Mouse (Mus musculus) forebrain, embryonic 12.5 days (tissue): ENCODE measurements around the gene Cenpp. TPM values are rescaled to one million over a fixed set of nuclear protein-coding genes. Genes with fewer than 3 reads are reported as not detected.

Source experiments
- ATAC-seq: fragments of 200-750 bp; cut with Nextera tagmentation; 2 replicates; pipeline ENCODE4 v1.8.0; 2017; ENCODE audit warnings: moderate TSS enrichment; ENCODE audit not compliant: low FRiP score
- H3K27ac ChIP-seq: fragments of 300-500 bp; sonication (generic); 2 replicates; pipeline ENCODE4 v1.5.1; 2016; ENCODE audit warnings: mild to moderate bottlenecking
- H3K27me3 ChIP-seq: fragments of 300-500 bp; sonication (generic); 2 replicates; pipeline ENCODE4 v1.6.1; 2016; ENCODE audit warnings: mild to moderate bottlenecking
- H3K36me3 ChIP-seq: fragments of 300-500 bp; sonication (generic); replicated peaks from 2 replicates; pipeline ENCODE4 v1.6.1; 2016; ENCODE audit warnings: mild to moderate bottlenecking
- H3K4me1 ChIP-seq: fragments of 300-500 bp; sonication (generic); 2 replicates; pipeline ENCODE4 v1.6.1; 2016
- H3K4me2 ChIP-seq: fragments of 300-500 bp; sonication (generic); 2 replicates; pipeline ENCODE4 v1.6.1; 2016; ENCODE audit warnings: mild to moderate bottlenecking, moderate library complexity
- H3K4me3 ChIP-seq: fragments of 300-500 bp; sonication (generic); replicated peaks from 2 replicates; pipeline ENCODE4 v1.5.1; 2016; ENCODE audit warnings: mild to moderate bottlenecking
- H3K9ac ChIP-seq: fragments of 300-500 bp; sonication (generic); 2 replicates; pipeline ENCODE4 v1.6.1; 2016; ENCODE audit warnings: mild to moderate bottlenecking
- H3K9me3 ChIP-seq: fragments of 300-500 bp; sonication (generic); 2 replicates; pipeline ENCODE4 v1.6.1; 2016
- WGBS: fragments of 180-500 bp; shearing (Covaris S2); methylation state at CpG from one replicate; pipeline ENCODE4 v1.1.7; 2016; 5-methylcytosine and 5-hydroxymethylcytosine counted together
- polyA plus RNA-seq: library from polyadenylated mRNA; unstranded; fragments of >200 nt; fragmentation: Nextera tagmentation; extraction: Ambion mirVana; gene quantifications from 2 replicates; pipeline ENCODE4 v1.2.1, GENCODE M21; 2016

Gene Cenpp
- polyA plus RNA-seq, 1 experiment from 2014 or later, result 30.7 TPM

DNA sequence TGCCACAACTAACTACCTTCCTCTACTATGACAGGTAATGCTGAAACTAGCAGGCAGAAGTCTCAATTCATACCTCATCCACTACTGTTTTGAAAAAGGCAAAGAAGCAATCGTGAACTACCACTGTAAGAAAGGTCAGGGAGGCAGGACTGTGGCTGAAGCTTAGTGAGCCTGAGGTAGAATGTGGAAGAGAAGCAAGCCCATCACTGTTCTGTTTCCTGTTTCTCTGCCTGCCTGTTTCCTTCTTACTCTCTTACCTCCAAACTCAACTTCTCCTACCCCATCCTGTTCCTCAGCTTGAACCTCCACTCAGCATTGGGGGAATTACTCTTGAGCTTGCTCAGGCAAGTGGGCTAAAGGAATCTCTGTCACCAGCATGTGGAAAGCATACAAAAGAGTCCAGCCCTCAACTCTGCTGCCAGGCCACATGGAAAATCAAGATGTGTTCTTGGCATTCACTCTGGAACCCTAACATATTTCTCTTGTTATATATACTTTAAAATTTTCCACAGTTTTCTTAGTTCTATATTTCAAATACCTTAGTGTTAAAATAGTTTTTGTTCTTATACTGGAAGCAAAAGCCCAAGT lies 104.9 kb downstream of the Cenpp start:
- H3K4me3 ChIP-seq, result no peak overlapping the region
- H3K36me3 ChIP-seq, result no peaks in the 10 kb centered on the region
- no peak overlapping the region for H3K9ac ChIP-seq
- no peak overlapping the region for H3K4me2 ChIP-seq
- no peak overlapping the region for H3K27ac ChIP-seq
- 86% methylated on average over 1 of the region's 1 CpGs for WGBS
- no peaks in the 10 kb centered on the region for H3K4me1 ChIP-seq
- ATAC-seq, result no peak
- H3K27me3 ChIP-seq, result no peaks in the 10 kb centered on the region
- H3K9me3 ChIP-seq, result no peaks in the 10 kb centered on the region

DNA sequence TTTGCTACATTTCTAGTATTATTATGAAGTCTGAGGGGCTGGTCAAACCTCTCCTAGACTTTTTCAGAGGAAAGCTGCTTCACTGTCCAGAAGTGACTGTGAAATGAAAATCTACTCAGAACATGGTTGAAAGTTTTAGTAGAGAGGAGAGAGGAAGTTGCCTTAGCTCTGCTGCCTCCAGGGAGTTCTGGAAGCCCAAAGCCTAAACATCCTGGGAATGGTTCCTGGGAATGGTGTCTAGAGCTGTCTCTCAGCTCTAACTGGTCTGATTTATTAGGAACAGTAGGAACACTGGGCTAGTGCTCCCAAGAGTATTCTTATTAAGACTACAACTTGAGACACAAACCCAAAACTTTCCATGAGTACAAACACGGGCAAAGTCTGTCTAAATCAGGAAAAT lies 106.1 kb downstream of the Cenpp start:
- Histone ChIP-seq H3K4me2 (no peak overlapping the region), H3K4me1 (no peaks in the 10 kb centered on the region), H3K27ac (no peak overlapping the region), H3K9me3 (no peaks in the 10 kb centered on the region), H3K36me3 (no peaks in the 10 kb centered on the region), H3K27me3 (no peaks in the 10 kb centered on the region), H3K9ac (no peak overlapping the region), H3K4me3 (no peak overlapping the region)
- no peak for ATAC-seq
- 91% methylated on average over 1 of the region's 1 CpGs for WGBS

DNA sequence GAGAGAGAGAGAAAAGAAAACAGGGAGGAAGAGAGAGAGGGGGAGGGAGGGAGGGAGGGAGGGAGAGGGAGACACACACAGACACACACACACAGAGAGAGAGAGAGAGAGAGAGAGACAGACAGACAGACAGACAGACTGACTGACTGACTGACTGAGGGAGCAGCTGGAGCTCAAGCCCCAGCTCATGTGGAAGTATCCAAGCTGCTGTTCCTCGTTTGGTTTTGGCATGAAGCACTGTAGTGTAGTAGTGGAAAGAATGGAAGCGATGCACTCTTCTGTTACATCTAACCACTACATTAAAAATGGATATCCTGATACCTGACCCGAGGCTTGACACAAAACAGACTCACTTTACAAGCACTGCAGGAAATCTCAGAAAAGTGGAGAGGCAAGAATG lies 106.9 kb downstream of the Cenpp start:
- Histone ChIP-seq H3K9me3 (no peaks in the 10 kb centered on the region), H3K27me3 (no peaks in the 10 kb centered on the region), H3K27ac (no peak overlapping the region), H3K4me3 (no peak overlapping the region), H3K36me3 (no peaks in the 10 kb centered on the region), H3K4me1 (no peaks in the 10 kb centered on the region), H3K9ac (no peak overlapping the region), H3K4me2 (no peak overlapping the region)
- WGBS, result 69% methylated on average over 3 of the region's 3 CpGs
- ATAC-seq, result no peak

DNA sequence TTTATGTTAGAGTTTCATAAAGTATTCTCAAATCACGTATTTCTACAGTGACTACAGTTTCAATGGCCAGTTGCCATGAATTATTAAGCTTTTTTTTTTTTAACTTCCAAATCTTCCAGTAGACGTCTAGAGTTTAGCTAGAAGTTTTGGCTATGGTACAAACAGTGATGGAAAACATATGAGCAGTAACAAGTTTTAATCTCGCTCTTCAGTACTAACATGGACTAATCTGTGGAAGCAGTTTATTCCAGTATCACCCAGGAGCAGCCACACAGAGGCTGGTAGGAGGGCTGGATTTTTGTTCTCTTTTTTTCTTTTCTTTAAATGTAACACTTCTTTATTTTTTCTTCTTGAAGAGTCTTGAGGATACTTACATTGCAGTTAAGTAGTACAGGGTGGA lies 108.3 kb downstream of the Cenpp start, which contains the start of gene Aspn:
Aspn (plus strand) TSS at position 165 of the 400 bp plus-strand sequence.
- 92% methylated on average over 3 of the region's 3 CpGs for WGBS
- Histone ChIP-seq H3K27ac (no peak within 1 kb of the TSS), H3K9me3 (no peaks in the 10 kb centered on the region), H3K4me3 (no peak within 1 kb of the TSS), H3K9ac (no peak within 1 kb of the TSS), H3K27me3 (no peaks in the 10 kb centered on the region), H3K4me2 (no peak within 1 kb of the TSS), H3K36me3 (no peaks in the 10 kb centered on the region), H3K4me1 (no peaks in the 10 kb centered on the region)
- ATAC-seq, result no peak

DNA sequence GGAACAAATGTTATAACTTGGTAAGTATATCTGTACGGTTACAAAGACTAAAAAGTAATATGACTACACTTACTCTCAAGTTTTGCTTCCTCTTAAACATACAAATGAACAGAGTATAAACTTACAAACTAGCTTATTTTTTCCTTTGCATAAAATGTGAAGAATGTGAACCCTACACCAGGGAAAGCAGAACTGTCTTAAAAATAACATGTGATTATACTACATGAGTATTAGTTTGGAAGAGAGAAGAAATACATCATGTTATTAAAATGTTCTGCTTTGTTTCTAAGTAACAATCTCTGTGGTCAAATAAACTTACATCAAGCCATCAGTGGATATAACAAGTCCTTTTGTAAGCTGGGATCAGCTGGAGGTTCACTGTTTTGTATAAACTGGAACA lies 113.9 kb downstream of the Cenpp start:
- H3K4me3 ChIP-seq, result no peak overlapping the region
- H3K9me3 ChIP-seq, result no peaks in the 10 kb centered on the region
- H3K36me3 ChIP-seq, result no peaks in the 10 kb centered on the region
- no peak overlapping the region for H3K9ac ChIP-seq
- ATAC-seq, result no peak
- H3K27me3 ChIP-seq, result no peaks in the 10 kb centered on the region
- H3K4me1 ChIP-seq, result no peaks in the 10 kb centered on the region
- 90% methylated on average over 1 of the region's 1 CpGs for WGBS
- H3K4me2 ChIP-seq, result no peak overlapping the region
- H3K27ac ChIP-seq, result no peak overlapping the region

DNA sequence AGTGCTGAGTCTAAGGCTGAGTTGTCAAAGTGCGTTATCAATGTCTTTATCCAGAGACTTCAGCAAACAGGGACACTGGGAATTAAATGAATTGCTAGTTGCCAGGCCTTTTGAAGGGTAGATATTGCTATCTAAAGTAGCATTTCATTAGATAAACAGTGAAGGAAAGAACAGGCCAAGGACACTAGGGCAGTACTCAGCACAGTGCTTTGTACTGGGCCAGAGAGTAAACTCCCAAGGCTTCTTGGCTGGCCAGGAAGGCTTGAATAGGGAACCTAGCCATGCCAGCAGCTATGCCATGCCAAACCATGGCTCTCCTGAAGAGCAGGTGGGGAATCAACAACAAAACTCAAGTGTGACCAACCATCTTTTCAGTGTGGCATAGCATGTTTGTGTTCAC lies 115.6 kb downstream of the Cenpp start:
- 95% methylated on average over 1 of the region's 1 CpGs for WGBS

DNA sequence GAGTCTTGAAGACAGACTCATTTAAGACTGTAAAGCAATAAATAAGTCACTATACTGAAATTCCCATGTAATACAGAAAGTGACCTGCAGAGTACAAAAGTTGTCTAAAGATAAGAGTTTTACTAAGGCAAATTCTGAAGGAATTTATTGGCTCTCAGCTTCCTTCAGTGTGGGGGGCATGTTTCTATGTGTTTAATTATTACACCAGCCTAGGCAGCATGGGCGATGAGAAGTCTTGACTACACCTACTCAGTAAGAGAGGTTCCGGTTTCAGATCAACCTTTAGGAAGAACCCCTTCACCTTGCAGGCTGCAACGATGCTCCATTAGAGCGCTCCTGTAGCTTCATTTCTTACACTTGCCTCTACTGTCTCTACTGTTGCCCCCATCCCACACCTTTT lies 121.9 kb downstream of the Cenpp start:
- H3K9ac ChIP-seq, result no peak overlapping the region
- no peak overlapping the region for H3K27ac ChIP-seq
- no peaks in the 10 kb centered on the region for H3K9me3 ChIP-seq
- 96% methylated on average over 4 of the region's 4 CpGs for WGBS
- H3K36me3 ChIP-seq, result no peaks in the 10 kb centered on the region
- H3K27me3 ChIP-seq, result no peaks in the 10 kb centered on the region
- H3K4me3 ChIP-seq, result no peak overlapping the region
- H3K4me1 ChIP-seq, result no peaks in the 10 kb centered on the region
- no peak overlapping the region for H3K4me2 ChIP-seq
- no peak for ATAC-seq

More for the DNA sequence above, 115.6 kb downstream of the Cenpp start:
- Histone ChIP-seq H3K4me1 (no peaks in the 10 kb centered on the region), H3K9ac (no peak overlapping the region), H3K27me3 (no peaks in the 10 kb centered on the region), H3K4me3 (no peak overlapping the region), H3K36me3 (no peaks in the 10 kb centered on the region), H3K9me3 (no peaks in the 10 kb centered on the region), H3K27ac (no peak overlapping the region), H3K4me2 (no peak overlapping the region)
- no peak for ATAC-seq

DNA sequence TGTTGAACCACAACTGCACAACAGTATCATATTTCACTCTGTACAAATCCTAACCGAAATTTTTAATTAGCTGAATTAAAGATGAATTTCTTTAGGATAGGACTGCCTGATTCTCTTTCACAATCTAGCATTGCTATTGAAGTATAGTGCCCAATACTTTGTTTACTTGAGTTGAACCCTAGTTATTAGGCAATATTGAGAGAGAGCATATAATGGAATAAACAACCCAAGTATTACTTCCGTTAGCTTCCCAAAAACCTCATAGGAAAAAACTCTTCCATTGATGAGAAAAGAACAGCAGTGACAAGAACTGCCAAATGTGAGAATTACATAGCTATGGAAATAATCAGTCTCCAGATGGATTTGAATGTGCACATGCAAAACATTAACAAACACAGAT lies 126.3 kb downstream of the Cenpp start:
- Histone ChIP-seq H3K9ac (no peak overlapping the region), H3K9me3 (no peaks in the 10 kb centered on the region), H3K36me3 (no peaks in the 10 kb centered on the region), H3K4me1 (no peaks in the 10 kb centered on the region), H3K27ac (no peak overlapping the region), H3K4me2 (no peak overlapping the region), H3K4me3 (no peak overlapping the region), H3K27me3 (no peaks in the 10 kb centered on the region)
- ATAC-seq, result no peak
- 87% methylated on average over 2 of the region's 2 CpGs for WGBS

DNA sequence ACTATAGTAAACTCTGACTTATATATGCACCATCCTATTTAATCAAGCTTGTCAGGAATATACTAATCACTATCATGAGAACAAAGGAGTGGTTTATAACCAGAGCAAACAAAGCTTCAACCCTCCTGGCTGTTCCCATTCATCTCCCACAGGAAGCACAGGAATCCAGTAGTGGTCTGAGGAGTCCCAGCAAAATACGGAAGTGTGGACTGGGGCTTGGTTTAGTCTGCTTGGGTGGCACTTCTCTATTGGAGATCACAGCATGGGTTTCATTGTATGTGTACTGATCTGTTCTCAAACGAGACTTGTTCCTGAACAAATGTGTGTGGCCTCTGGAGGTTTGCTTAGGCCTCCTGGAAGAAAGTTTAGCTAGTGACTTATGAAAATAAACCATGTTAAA lies 133.8 kb downstream of the Cenpp start:
- Histone ChIP-seq H3K9ac (no peak overlapping the region), H3K27me3 (no peaks in the 10 kb centered on the region), H3K4me1 (no peaks in the 10 kb centered on the region), H3K27ac (no peak overlapping the region), H3K4me2 (no peak overlapping the region), H3K36me3 (no peaks in the 10 kb centered on the region), H3K4me3 (no peak overlapping the region), H3K9me3 (no peaks in the 10 kb centered on the region)
- 33% methylated on average over 2 of the region's 2 CpGs for WGBS
- ATAC-seq, result no peak

DNA sequence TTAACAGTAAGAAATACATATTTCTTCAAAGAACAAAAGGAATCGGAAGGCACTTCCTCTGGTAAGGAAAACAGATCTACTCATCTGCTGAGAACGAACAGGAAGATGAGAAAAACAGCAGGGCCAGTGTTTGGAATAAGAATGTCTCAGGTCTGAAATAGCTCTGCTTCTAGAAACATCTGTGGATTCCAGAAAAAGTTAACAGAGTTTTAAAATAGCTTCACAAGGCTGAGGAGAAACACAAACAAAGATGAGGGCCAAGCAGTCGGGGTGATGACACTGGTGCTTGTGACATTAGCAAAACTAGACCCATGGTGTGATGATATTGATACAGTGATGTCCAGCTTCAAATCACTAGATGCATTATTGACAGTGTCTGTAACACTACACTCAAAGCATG lies 145.4 kb downstream of the Cenpp start:
- no peaks in the 10 kb centered on the region for H3K36me3 ChIP-seq
- ATAC-seq, result no peak

DNA sequence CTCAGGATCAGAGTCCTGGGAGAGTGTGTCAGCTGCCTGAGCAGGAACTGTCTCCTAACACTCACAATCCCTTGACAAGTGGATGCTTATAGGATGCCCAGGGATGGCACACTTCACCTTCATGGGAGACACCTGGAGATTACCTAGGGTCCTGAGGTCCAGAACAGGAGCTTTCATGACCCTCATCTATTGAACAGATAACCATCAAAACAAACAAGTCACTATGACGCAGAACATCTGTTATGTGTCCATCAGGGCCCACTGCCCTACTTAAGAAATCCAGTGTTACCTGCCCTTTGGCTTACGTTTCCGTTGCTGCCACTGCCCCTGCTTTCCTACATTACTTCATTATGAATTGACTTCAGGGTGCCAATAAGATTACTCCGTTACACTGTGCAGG lies 146.8 kb downstream of the Cenpp start:
- H3K36me3 ChIP-seq, result no peaks in the 10 kb centered on the region
- H3K4me1 ChIP-seq, result peaks cover 6% of the 10 kb centered on the region; the same call in 1 of the 2 replicates
- H3K27me3 ChIP-seq, result no peaks in the 10 kb centered on the region
- H3K9me3 ChIP-seq, result no peaks in the 10 kb centered on the region
- H3K4me2 ChIP-seq, result no peak overlapping the region
- H3K4me3 ChIP-seq, result no peak overlapping the region
- ATAC-seq, result no peak
- H3K27ac ChIP-seq, result no peak overlapping the region
- WGBS, result 84% methylated on average over 4 of the region's 4 CpGs
- H3K9ac ChIP-seq, result no peak overlapping the region

More for the DNA sequence above, 145.4 kb downstream of the Cenpp start:
- H3K27ac ChIP-seq, result no peak overlapping the region
- H3K4me1 ChIP-seq, result peaks cover 6% of the 10 kb centered on the region; the same call in 1 of the 2 replicates
- no peaks in the 10 kb centered on the region for H3K9me3 ChIP-seq
- no peak overlapping the region for H3K9ac ChIP-seq
- 86% methylated on average over 3 of the region's 3 CpGs for WGBS
- H3K4me3 ChIP-seq, result no peak overlapping the region
- no peak overlapping the region for H3K4me2 ChIP-seq
- no peaks in the 10 kb centered on the region for H3K27me3 ChIP-seq

DNA sequence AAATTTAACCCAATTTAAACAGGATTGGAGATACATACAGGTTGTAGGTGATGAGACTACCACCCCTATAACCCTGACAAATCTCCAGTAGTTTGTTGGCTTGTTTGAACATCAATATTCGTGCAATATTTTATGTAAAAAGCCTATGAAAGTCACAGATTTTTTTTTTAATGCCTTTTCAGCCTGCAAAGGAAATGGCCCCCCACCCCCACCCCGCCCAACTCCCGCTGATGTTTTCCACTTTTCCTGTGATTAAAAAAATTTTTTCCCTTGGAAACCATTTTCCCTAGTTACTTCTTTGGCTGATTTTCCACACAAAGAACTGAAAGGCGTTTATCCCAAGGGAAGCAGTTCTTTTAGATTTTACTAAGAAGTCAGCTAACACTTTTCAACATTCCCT lies 148.1 kb downstream of the Cenpp start, which contains the start of gene Ecm2:
Ecm2 (plus strand) TSS at position 301 of the 400 bp plus-strand sequence.
- Histone ChIP-seq H3K4me3 (no peak within 1 kb of the TSS), H3K9me3 (no peaks in the 10 kb centered on the region), H3K27ac (no peak within 1 kb of the TSS), H3K27me3 (no peaks in the 10 kb centered on the region), H3K4me1 (peaks cover 6% of the 10 kb centered on the region; the same call in 1 of the 2 replicates), H3K9ac (no peak within 1 kb of the TSS), H3K36me3 (no peaks in the 10 kb centered on the region), H3K4me2 (no peak within 1 kb of the TSS)
- no peak for ATAC-seq
- 67% methylated on average over 4 of the region's 4 CpGs for WGBS
